Mouse (Mus musculus): ENCODE data around the gene Cwc15.

DNA sequence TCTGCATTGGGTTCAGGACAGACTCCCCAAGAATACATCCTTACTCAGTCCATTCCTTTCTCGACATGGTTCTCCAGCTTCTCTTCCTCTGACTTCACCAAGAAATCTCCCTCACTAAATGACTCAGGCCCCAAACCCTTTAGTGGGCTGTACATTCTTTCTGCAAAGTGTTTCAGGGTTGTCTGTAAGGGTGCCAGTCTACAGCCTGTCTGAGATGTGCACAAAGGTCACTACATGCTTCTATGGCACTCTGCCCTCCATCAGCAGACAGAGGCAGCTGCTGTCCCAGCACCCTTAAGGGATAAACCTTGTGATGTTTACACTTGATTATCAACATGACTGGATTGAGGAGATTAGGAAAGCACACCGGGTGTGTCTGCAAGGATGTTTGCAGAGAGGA, 21.3 kb downstream of the Cwc15 start:
- TF ChIP-seq CTCF (IDR thresholded peaks at IDR 0.05) (no peak), EP300 (IDR thresholded peaks at IDR 0.05) (no peak)

All from lung, postnatal 0 days (tissue).